Mouse (Mus musculus) embryonic facial prominence, embryonic 12.5 days (tissue): ENCODE measurements around the gene Tmco2. TPM values are rescaled to one million over a fixed set of nuclear protein-coding genes. Genes with fewer than 3 reads are reported as not detected.
"Not testable (repeated sequence)": the region's sequence is repeated elsewhere in the genome, so short reads cannot be mapped to it uniquely, and the experiment has no call there.

Experiments
- ATAC-seq: fragments of 200-750 bp; cut with Nextera tagmentation; 2 replicates; pipeline ENCODE4 v1.8.0; 2017; ENCODE audit not compliant: insufficient number of reproducible peaks, insufficient read depth, low FRiP score, low TSS enrichment
- H3K27ac ChIP-seq: fragments of 300-500 bp; sonication (generic); 2 replicates; pipeline ENCODE4 v1.5.1; 2016; ENCODE audit warnings: mild to moderate bottlenecking
- H3K27me3 ChIP-seq: fragments of 300-500 bp; sonication (generic); 2 replicates; pipeline ENCODE4 v1.6.1; 2016; ENCODE audit warnings: mild to moderate bottlenecking, moderate library complexity
- H3K36me3 ChIP-seq: fragments of 300-500 bp; sonication (generic); 2 replicates; pipeline ENCODE4 v1.6.1; 2016; ENCODE audit warnings: mild to moderate bottlenecking
- H3K4me1 ChIP-seq: fragments of 300-500 bp; sonication (generic); 2 replicates; pipeline ENCODE4 v1.6.1; 2016
- H3K4me2 ChIP-seq: fragments of 300-500 bp; sonication (generic); replicated peaks from 2 replicates; pipeline ENCODE4 v1.6.1; 2016; ENCODE audit warnings: mild to moderate bottlenecking, moderate library complexity
- H3K4me3 ChIP-seq: fragments of 300-500 bp; sonication (generic); 2 replicates; pipeline ENCODE4 v1.5.1; 2016; ENCODE audit warnings: mild to moderate bottlenecking
- H3K9ac ChIP-seq: fragments of 300-500 bp; sonication (generic); 2 replicates; pipeline ENCODE4 v1.6.1; 2016; ENCODE audit warnings: mild to moderate bottlenecking, moderate library complexity
- H3K9me3 ChIP-seq: fragments of 300-500 bp; sonication (generic); 2 replicates; pipeline ENCODE4 v1.6.1; 2016; ENCODE audit warnings: mild to moderate bottlenecking, moderate library complexity
- WGBS: fragments of 180-500 bp; shearing (Covaris S2); methylation state at CpG from one replicate; pipeline ENCODE4 v1.1.7; 2016; 5-methylcytosine and 5-hydroxymethylcytosine counted together
- polyA plus RNA-seq: library from polyadenylated mRNA; unstranded; fragments of >200 nt; fragmentation: Nextera tagmentation; extraction: Ambion mirVana; gene quantifications from 2 replicates; pipeline ENCODE4 v1.2.1, GENCODE M21; 2016

Gene Tmco2
- not detected in 2 replicates for polyA plus RNA-seq

DNA sequence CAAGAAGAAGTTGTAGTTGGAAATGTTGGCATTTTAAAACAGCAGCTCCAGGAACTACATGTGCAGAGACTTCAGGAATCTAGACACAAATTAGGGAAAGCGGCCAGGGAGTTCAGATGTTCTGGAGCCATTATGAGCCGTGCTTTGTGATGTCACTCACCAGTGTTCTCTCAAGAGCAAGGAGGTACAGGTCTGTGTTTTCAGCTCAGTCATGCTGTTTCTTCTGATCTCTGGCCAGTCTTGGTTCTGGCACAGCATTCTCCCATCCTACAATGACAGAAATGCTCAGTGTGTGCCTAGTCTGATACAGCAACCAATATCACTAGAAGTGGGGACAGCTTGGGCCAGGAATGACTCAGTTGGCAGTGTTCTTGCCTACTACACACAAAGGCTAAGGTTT, at the start of gene Tmco2:
Gene Tmco2, minus strand, starts transcription at position 101 of the 400 bp plus-strand sequence.
- H3K9me3 ChIP-seq: no peaks in the 10 kb centered on the region
- ATAC-seq: no peak

DNA sequence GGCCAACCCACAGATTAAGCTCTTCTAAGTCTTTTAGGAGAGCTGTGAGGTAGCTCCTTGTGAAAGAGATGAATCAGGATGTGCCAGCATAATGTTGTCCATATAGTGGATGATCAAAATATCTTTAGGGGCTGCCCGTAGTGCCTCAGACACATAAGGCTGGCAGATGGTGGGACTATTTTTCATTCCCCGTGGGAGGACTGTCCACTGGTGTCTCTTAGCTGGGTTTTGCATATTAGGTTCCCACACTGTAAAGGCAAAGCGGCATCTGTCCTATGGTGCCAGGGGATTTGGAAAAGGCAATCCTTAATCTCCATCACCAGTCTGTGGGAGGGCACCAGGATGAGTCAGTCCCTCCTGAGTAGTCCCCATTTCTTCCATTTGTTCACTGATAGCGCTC, 5.7 kb downstream of the Tmco2 start:
- Histone ChIP-seq H3K9ac (no peak overlapping the region), H3K27ac (no peak overlapping the region), H3K4me1 (no peaks in the 10 kb centered on the region), H3K9me3 (no peaks in the 10 kb centered on the region), H3K36me3 (no peaks in the 10 kb centered on the region), H3K27me3 (no peaks in the 10 kb centered on the region), H3K4me2 (no peak overlapping the region), H3K4me3 (no peak overlapping the region)
- WGBS: 79% methylated on average over 4 of the region's 4 CpGs
- ATAC-seq: no peak

More for the DNA sequence above, at the start of gene Tmco2:
- no peak within 1 kb of the TSS for H3K27ac ChIP-seq
- no peak within 1 kb of the TSS for H3K4me2 ChIP-seq
- no peak within 1 kb of the TSS for H3K9ac ChIP-seq
- H3K27me3 ChIP-seq: no peaks in the 10 kb centered on the region
- no peaks in the 10 kb centered on the region for H3K4me1 ChIP-seq
- 81% methylated on average over 2 of the region's 2 CpGs for WGBS
- no peak within 1 kb of the TSS for H3K4me3 ChIP-seq
- no peaks in the 10 kb centered on the region for H3K36me3 ChIP-seq

- Histone ChIP-seq H3K27ac (peak within 1 kb of the TSS; percentile 9; the same call in 1 of the 2 replicates), H3K36me3 (peaks cover 25% of the 10 kb centered on the region), H3K4me2 (peak within 1 kb of the TSS; percentile 76), H3K27me3 (no peaks in the 10 kb centered on the region), H3K9me3 (no peaks in the 10 kb centered on the region), H3K4me3 (peak within 1 kb of the TSS; percentile 75), H3K9ac (peak within 1 kb of the TSS; percentile 69), H3K4me1 (peaks cover 5% of the 10 kb centered on the region)
- ATAC-seq: peak; percentile 75
- under 1% methylated on average over 39 of the region's 39 CpGs for WGBS
These were observed 11.2 kb downstream of the Tmco2 start, which contains the start of gene Zmpste24 for GRCm38 (mm10) chr4:121097650-121098378. Gene Zmpste24 (minus strand): TSS chr4:121098241.

DNA sequence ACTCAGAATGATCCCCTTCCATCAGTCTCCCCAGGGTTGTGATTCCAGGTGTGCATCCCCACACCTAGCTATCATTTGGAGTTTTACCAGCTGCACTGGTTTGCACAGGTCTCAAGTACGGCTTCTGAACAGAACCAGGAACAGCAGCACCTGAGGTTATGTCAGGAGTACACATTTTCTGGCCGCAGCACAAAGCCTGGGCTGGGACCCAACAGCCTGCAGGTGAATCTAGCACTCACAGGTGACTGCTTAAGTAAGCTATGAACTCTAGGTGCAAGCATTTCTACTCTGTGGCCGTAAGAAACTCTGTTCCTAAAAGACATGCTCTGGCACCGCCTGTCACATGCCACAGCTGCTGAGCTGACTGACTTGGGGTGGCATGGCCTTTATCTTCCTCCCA, 18.8 kb downstream of the Tmco2 start:
- 89% methylated on average over 4 of the region's 4 CpGs for WGBS
- no peak overlapping the region for H3K4me3 ChIP-seq
- H3K4me1 ChIP-seq: no peaks in the 10 kb centered on the region
- no peak overlapping the region for H3K4me2 ChIP-seq
- no peak overlapping the region for H3K27ac ChIP-seq
- no peaks in the 10 kb centered on the region for H3K9me3 ChIP-seq
- H3K36me3 ChIP-seq: peaks cover 69% of the 10 kb centered on the region
- H3K9ac ChIP-seq: no peak overlapping the region
- H3K27me3 ChIP-seq: no peaks in the 10 kb centered on the region
- no peak for ATAC-seq

DNA sequence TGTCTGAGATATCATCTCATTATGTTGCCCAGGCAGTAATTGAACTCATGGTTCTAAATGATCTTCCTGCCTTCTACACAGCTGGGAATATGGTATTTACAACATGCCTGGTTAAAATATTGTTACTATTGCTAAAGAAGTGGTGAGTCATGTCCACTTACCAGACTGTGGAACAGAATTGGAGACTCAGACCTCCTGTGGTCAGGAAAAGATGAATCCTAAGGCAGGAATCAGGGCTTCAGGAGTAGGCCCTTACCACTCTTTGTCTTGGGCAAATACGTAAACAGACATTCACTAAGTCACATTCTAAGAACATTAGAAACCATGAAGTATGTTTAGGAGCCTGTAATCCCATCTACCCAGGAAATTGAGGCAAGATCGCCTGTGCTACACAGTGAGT, 20.3 kb downstream of the Tmco2 start:
- H3K4me1 ChIP-seq: no peaks in the 10 kb centered on the region
- H3K27ac ChIP-seq: no peak overlapping the region
- peaks cover 62% of the 10 kb centered on the region for H3K36me3 ChIP-seq
- 88% methylated on average over 2 of the region's 2 CpGs for WGBS
- H3K4me2 ChIP-seq: no peak overlapping the region
- no peaks in the 10 kb centered on the region for H3K9me3 ChIP-seq
- no peak for ATAC-seq
- H3K27me3 ChIP-seq: no peaks in the 10 kb centered on the region
- H3K4me3 ChIP-seq: no peak overlapping the region
- no peak overlapping the region for H3K9ac ChIP-seq

DNA sequence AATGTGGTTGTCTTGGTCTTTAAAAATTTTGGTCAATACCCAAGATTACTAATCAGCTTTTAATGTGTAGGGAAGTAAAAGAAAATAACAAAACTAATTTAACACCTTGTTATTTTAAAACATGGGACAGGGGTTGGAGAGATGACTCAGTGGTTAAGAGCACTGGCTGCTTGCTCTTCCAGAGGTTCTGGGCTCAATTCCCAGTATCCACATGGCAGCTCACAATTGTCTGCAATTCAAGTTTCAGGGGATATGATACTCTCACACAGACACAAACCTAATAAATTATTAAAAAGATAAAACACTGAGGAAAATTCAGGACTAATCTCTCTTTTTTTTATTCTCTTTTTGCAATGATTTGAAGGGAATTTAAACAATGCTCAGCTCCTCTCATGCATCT, 24.5 kb downstream of the Tmco2 start:
- no peaks in the 10 kb centered on the region for H3K27me3 ChIP-seq
- no peaks in the 10 kb centered on the region for H3K4me1 ChIP-seq
- no peak overlapping the region for H3K4me2 ChIP-seq
- H3K4me3 ChIP-seq: no peak overlapping the region
- no peak overlapping the region for H3K9ac ChIP-seq
- ATAC-seq: no peak
- H3K9me3 ChIP-seq: no peaks in the 10 kb centered on the region
- H3K36me3 ChIP-seq: peaks cover 46% of the 10 kb centered on the region
- no peak overlapping the region for H3K27ac ChIP-seq

- no peak overlapping the region for H3K4me2 ChIP-seq
- peaks cover 57% of the 10 kb centered on the region for H3K36me3 ChIP-seq
- H3K9me3 ChIP-seq: no peaks in the 10 kb centered on the region
- WGBS: 83% methylated on average over 1 of the region's 1 CpGs
- no peaks in the 10 kb centered on the region for H3K27me3 ChIP-seq
- no peak for ATAC-seq
- H3K9ac ChIP-seq: no peak overlapping the region
- H3K27ac ChIP-seq: no peak overlapping the region
- H3K4me3 ChIP-seq: no peak overlapping the region
- no peaks in the 10 kb centered on the region for H3K4me1 ChIP-seq
These were observed 28.6 kb downstream of the Tmco2 start for GRCm38 (mm10) chr4:121080395-121080794.

GRCm38 (mm10) chr4:121077915-121078646, 30.9 kb downstream of the Tmco2 start:
- peaks cover 52% of the 10 kb centered on the region for H3K36me3 ChIP-seq

DNA sequence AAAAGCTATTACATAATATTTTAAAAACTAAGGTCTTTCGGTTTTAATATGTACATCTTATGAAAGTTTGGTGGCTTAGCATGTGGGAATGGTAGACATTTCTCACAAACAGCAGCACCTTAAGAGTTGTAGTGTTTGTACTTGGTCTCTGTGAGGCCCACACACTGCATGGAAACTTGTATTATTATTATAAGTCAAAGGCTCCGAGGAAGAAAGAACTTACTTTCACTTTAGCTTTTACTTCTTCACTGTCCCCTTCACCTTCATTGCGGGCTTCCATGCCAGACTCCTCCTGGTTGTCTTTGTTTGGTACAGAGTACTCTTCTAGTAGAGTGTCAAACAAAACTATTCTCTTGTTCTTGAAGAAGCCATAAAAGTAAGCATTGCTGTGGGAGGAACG, 34.8 kb downstream of the Tmco2 start:
- Histone ChIP-seq H3K9ac (no peak overlapping the region), H3K4me1 (no peaks in the 10 kb centered on the region), H3K36me3 (peaks cover 59% of the 10 kb centered on the region), H3K9me3 (no peaks in the 10 kb centered on the region), H3K27ac (no peak overlapping the region), H3K4me3 (no peak overlapping the region), H3K27me3 (no peaks in the 10 kb centered on the region), H3K4me2 (no peak overlapping the region)
- ATAC-seq: no peak
- WGBS: 91% methylated on average over 4 of the region's 4 CpGs

More at GRCm38 (mm10) chr4:121077915-121078646, 30.9 kb downstream of the Tmco2 start:
- Histone ChIP-seq H3K9ac (no peak overlapping the region), H3K9me3 (no peaks in the 10 kb centered on the region), H3K4me3 (no peak overlapping the region), H3K27me3 (no peaks in the 10 kb centered on the region), H3K27ac (no peak overlapping the region), H3K4me1 (no peaks in the 10 kb centered on the region), H3K4me2 (no peak overlapping the region)
- ATAC-seq: no peak
- WGBS: 73% methylated on average over 3 of the region's 3 CpGs

DNA sequence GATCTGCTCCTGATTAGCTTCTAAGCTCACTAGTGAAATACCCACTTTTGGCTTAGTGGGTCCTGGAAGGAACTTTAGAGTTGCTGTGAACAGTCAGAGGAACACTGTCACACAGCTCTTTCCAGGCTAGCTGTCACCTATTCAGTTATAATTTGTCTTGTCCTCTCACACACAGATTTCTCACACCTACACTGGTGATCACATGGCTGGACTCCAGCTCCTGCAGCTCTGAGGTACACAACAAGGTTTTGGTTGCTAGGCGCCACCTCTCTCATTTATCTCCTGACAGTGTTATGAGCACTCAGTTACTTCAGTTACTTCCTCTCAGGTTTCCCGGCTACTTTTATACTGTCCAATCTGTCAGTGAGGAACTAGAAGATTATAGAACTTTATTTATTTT, 43.7 kb downstream of the Tmco2 start:
- H3K4me3 ChIP-seq: no peak overlapping the region
- no peaks in the 10 kb centered on the region for H3K4me1 ChIP-seq
- H3K27me3 ChIP-seq: no peaks in the 10 kb centered on the region
- H3K4me2 ChIP-seq: no peak overlapping the region
- no peaks in the 10 kb centered on the region for H3K9me3 ChIP-seq
- H3K27ac ChIP-seq: no peak overlapping the region
- no peak for ATAC-seq
- H3K36me3 ChIP-seq: peaks cover 30% of the 10 kb centered on the region
- no peak overlapping the region for H3K9ac ChIP-seq
- 87% methylated on average over 2 of the region's 2 CpGs for WGBS

- H3K9ac ChIP-seq, H3K27ac ChIP-seq, ATAC-seq, H3K27me3 ChIP-seq, H3K4me2 ChIP-seq, H3K4me3 ChIP-seq, H3K9me3 ChIP-seq, H3K4me1 ChIP-seq: not testable (repeated sequence)
- H3K36me3 ChIP-seq: peaks cover 27% of the 10 kb centered on the region
- WGBS: 89% methylated on average over 10 of the region's 10 CpGs
These were observed 49.8 kb downstream of the Tmco2 start for GRCm38 (mm10) chr4:121059218-121059617.

- H3K27me3 ChIP-seq: 0 out of 2 replicates have a peak, but pooled peaks cover 4% of the 10 kb centered on the region
- no peaks in the 10 kb centered on the region for H3K9me3 ChIP-seq
- H3K4me3 ChIP-seq: no peak overlapping the region
- H3K9ac ChIP-seq: no peak overlapping the region
- 77% methylated on average over 2 of the region's 2 CpGs for WGBS
- no peak overlapping the region for H3K27ac ChIP-seq
- ATAC-seq: no peak
- no peaks in the 10 kb centered on the region for H3K4me1 ChIP-seq
- no peak overlapping the region for H3K4me2 ChIP-seq
- peaks cover 23% of the 10 kb centered on the region for H3K36me3 ChIP-seq
These were observed 52.0 kb downstream of the Tmco2 start for GRCm38 (mm10) chr4:121057032-121057431.
